Mouse (Mus musculus) spleen, postnatal 14 days (tissue): ENCODE results near the gene Gzmn.
"Not testable (repeated sequence)": the region's sequence is repeated elsewhere in the genome, so short reads cannot be mapped to it uniquely, and the experiment has no call there.

Experiments
- DNase-seq, 2 experiments: peaks; one replicate each; pipeline ENCODE4 v3.0.0; 2021 to 2022; ENCODE audit warnings: low spot score in 2 of 2

Gene Gzmn

GRCm38 (mm10) chr14:56174499-56174898, at the start of gene Gzmn:
Gzmn (minus strand) TSS chr14:56174599.
- no peak for DNase-seq

- DNase-seq = no peak
Measured at GRCm38 (mm10) chr14:56211317-56211716, 36.9 kb upstream of the Gzmn start, which contains the start of gene Gzmf. Gzmf (minus strand) TSS chr14:56211417.

- no peak for DNase-seq
Measured at GRCm38 (mm10) chr14:56205613-56206012, 31.2 kb upstream of the Gzmn start.

- not testable (repeated sequence) for DNase-seq
Measured at GRCm38 (mm10) chr14:56205021-56205420, 30.6 kb upstream of the Gzmn start.

GRCm38 (mm10) chr14:56203975-56204374, 29.6 kb upstream of the Gzmn start:
- peak in 1 of 2 experiments; percentile 39 for DNase-seq

GRCm38 (mm10) chr14:56186946-56187345, 12.5 kb upstream of the Gzmn start:
- DNase-seq = no peak

GRCm38 (mm10) chr14:56186521-56186920, 12.1 kb upstream of the Gzmn start:
- no peak for DNase-seq

GRCm38 (mm10) chr14:56177651-56178050, 3.3 kb upstream of the Gzmn start:
- peak in 1 of 2 experiments; percentile 2 for DNase-seq

GRCm38 (mm10) chr14:56173396-56173795, 1.0 kb downstream of the Gzmn start:
- DNase-seq = no peak

GRCm38 (mm10) chr14:56172744-56173143, 1.7 kb downstream of the Gzmn start:
- DNase-seq = no peak

GRCm38 (mm10) chr14:56168009-56168408, 6.4 kb downstream of the Gzmn start:
- DNase-seq = no peak

GRCm38 (mm10) chr14:56162109-56162508, 12.3 kb downstream of the Gzmn start:
- DNase-seq = no peak

- not testable (repeated sequence) for DNase-seq
Measured at GRCm38 (mm10) chr14:56159479-56159878, 14.9 kb downstream of the Gzmn start, which contains the start of gene Gzmg. Gzmg (minus strand) TSS chr14:56159579.

GRCm38 (mm10) chr14:56155340-56155739, 19.1 kb downstream of the Gzmn start:
- DNase-seq = no peak

GRCm38 (mm10) chr14:56133675-56134074, 40.7 kb downstream of the Gzmn start:
- DNase-seq = not testable (repeated sequence)

- not testable (repeated sequence) for DNase-seq
Measured at GRCm38 (mm10) chr14:56132508-56132907, 41.9 kb downstream of the Gzmn start, which contains the start of gene Gzmd. Gzmd (minus strand) TSS chr14:56132608.

GRCm38 (mm10) chr14:56128341-56128740, 46.1 kb downstream of the Gzmn start:
- no peak for DNase-seq

GRCm38 (mm10) chr14:56123516-56123915, 50.9 kb downstream of the Gzmn start:
- no peak for DNase-seq

GRCm38 (mm10) chr14:56120525-56120924, 53.9 kb downstream of the Gzmn start, which contains the start of gene Gzme:
Gzme (minus strand) TSS chr14:56120625.
- no peak for DNase-seq
